Mouse (Mus musculus): ENCODE measurements around the gene Ezh2. TPM values are rescaled to one million over a fixed set of nuclear protein-coding genes. Genes with fewer than 3 reads are reported as not detected.

Ezh2 gene
- total and polyA plus RNA-seq, 2 experiments from 2014 or later = 23.1 to 32.0 TPM

DNA sequence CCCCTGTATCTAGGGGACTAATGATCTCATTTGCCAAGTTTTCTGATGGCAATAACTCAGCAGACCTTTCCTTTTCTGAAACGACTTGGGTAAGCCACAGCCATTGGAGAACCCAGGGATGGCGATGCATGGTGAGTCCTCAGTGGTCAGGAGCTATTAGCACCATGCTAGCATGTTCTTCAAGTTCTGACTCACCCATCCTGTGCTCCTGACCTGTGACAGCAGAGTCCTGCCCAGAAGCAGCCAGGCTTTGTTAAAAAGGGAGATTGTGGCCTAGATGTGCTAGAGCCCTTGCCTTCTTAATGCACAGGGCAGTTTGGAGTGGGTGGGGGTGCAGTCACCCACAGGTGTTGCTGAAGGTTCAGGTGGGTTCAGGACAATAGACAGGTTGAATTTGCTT is 70.1 kb downstream of the Ezh2 start:
- Histone ChIP-seq H3K9me3 (ENCODE audit: low read length) (no peaks in the 10 kb centered on the region), H3K4me1 (ENCODE audit: insufficient read depth, low read length) (no peaks in the 10 kb centered on the region), H3K27me3 (ENCODE audit: insufficient read depth, low read length) (no peaks in the 10 kb centered on the region), H3K4me2 (ENCODE audit: low read depth, low read length) (no peak overlapping the region), H3K36me3 (ENCODE audit: insufficient read depth, low read length) (peaks cover 68% of the 10 kb centered on the region), H3K4me3 (ENCODE audit: low read length) (no peak overlapping the region), H3K9ac (replicated peaks; ENCODE audit: low read length) (no peak overlapping the region), H3K27ac (no peak overlapping the region)
- TF ChIP-seq CTCF (IDR thresholded peaks at IDR 0.05; ENCODE audit: low read depth) = no peak
- DNase-seq (ENCODE audit: low spot score) (no peak), ATAC-seq (no peak)
- WGBS = 78% methylated on average over 2 of the region's 2 CpGs

DNA sequence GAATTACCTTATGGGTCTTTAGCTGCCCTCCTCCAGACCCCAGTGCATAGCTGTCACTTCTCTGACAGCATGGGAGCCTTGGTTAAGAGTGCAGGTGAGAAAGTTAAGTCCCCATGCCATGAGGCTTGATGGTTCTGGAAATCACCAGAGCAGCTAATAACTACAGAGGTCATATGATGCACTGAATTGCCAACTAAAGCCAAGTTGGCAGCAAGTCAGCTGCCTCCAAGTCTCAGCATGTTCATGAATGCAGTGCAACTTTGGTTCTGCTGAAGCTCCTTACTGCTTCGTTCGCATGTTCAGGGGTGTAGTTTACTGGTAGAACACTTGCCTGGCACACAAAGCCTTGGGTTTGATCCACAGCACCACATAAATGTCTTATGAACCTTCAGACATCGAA is 72.7 kb downstream of the Ezh2 start:
- ATAC-seq = no peak
- H3K36me3 ChIP-seq (ENCODE audit: insufficient read depth, low read length) = peaks cover 69% of the 10 kb centered on the region
- H3K9me3 ChIP-seq (ENCODE audit: low read length) = no peaks in the 10 kb centered on the region
- no peaks in the 10 kb centered on the region for H3K27me3 ChIP-seq (ENCODE audit: insufficient read depth, low read length)
- H3K4me1 ChIP-seq (ENCODE audit: insufficient read depth, low read length) = no peaks in the 10 kb centered on the region
- H3K4me3 ChIP-seq (ENCODE audit: low read length) = no peak overlapping the region
- DNase-seq (ENCODE audit: low spot score) = no peak
- no peak overlapping the region for H3K9ac ChIP-seq (replicated peaks; ENCODE audit: low read length)
- 90% methylated on average over 3 of the region's 3 CpGs for WGBS
- H3K27ac ChIP-seq = no peak overlapping the region
- no peak overlapping the region for H3K4me2 ChIP-seq (ENCODE audit: low read depth, low read length)
- no peak for TF ChIP-seq CTCF (IDR thresholded peaks at IDR 0.05; ENCODE audit: low read depth)

GRCm38 (mm10) chr6:47520030-47520429 is 75.1 kb downstream of the Ezh2 start:
- whole genome bisulfite sequencing = 88% methylated on average over 2 of the region's 2 CpGs
- no peak for TF ChIP-seq CTCF (IDR thresholded peaks at IDR 0.05; ENCODE audit: low read depth)
- H3K36me3 ChIP-seq (ENCODE audit: insufficient read depth, low read length) = peaks cover 75% of the 10 kb centered on the region
- H3K27me3 ChIP-seq (ENCODE audit: insufficient read depth, low read length) = no peaks in the 10 kb centered on the region
- ATAC-seq (no peak), DNase-seq (ENCODE audit: low spot score) (no peak)
- H3K4me3 ChIP-seq (ENCODE audit: low read length) = no peak overlapping the region
- no peak overlapping the region for H3K27ac ChIP-seq
- no peak overlapping the region for H3K9ac ChIP-seq (replicated peaks; ENCODE audit: low read length)
- no peaks in the 10 kb centered on the region for H3K4me1 ChIP-seq (ENCODE audit: insufficient read depth, low read length)
- H3K9me3 ChIP-seq (ENCODE audit: low read length) = no peaks in the 10 kb centered on the region
- no peak overlapping the region for H3K4me2 ChIP-seq (ENCODE audit: low read depth, low read length)

GRCm38 (mm10) chr6:47494562-47494961 is 100.6 kb downstream of the Ezh2 start:
- WGBS = 95% methylated on average over 4 of the region's 4 CpGs
- no peak for TF ChIP-seq CTCF (IDR thresholded peaks at IDR 0.05; ENCODE audit: low read depth)
- H3K9me3 ChIP-seq (ENCODE audit: low read length) = no peaks in the 10 kb centered on the region
- H3K4me2 ChIP-seq (ENCODE audit: low read depth, low read length) = no peak overlapping the region
- no peak overlapping the region for H3K4me3 ChIP-seq (ENCODE audit: low read length)
- DNase-seq (ENCODE audit: low spot score) = no peak
- no peak for ATAC-seq
- no peaks in the 10 kb centered on the region for H3K4me1 ChIP-seq (ENCODE audit: insufficient read depth, low read length)
- no peak overlapping the region for H3K9ac ChIP-seq (replicated peaks; ENCODE audit: low read length)
- H3K36me3 ChIP-seq (ENCODE audit: insufficient read depth, low read length) = no peaks in the 10 kb centered on the region
- no peak overlapping the region for H3K27ac ChIP-seq
- no peaks in the 10 kb centered on the region for H3K27me3 ChIP-seq (ENCODE audit: insufficient read depth, low read length)

GRCm38 (mm10) chr6:47482027-47482426 is 113.1 kb downstream of the Ezh2 start:
- WGBS = 100% methylated on average over 1 of the region's 1 CpGs
- H3K9ac ChIP-seq (replicated peaks; ENCODE audit: low read length) = no peak overlapping the region
- DNase-seq (ENCODE audit: low spot score) (no peak), ATAC-seq (no peak)
- no peak overlapping the region for H3K27ac ChIP-seq
- TF ChIP-seq CTCF (IDR thresholded peaks at IDR 0.05; ENCODE audit: low read depth) = no peak
- H3K4me3 ChIP-seq (ENCODE audit: low read length) = no peak overlapping the region
- no peaks in the 10 kb centered on the region for H3K27me3 ChIP-seq (ENCODE audit: insufficient read depth, low read length)
- no peaks in the 10 kb centered on the region for H3K4me1 ChIP-seq (ENCODE audit: insufficient read depth, low read length)
- H3K4me2 ChIP-seq (ENCODE audit: low read depth, low read length) = no peak overlapping the region
- no peaks in the 10 kb centered on the region for H3K36me3 ChIP-seq (ENCODE audit: insufficient read depth, low read length)
- no peaks in the 10 kb centered on the region for H3K9me3 ChIP-seq (ENCODE audit: low read length)

Other genes starting within 250 kb of the Ezh2 start
- 83.3 and 93.3 TPM in 2 replicates for gene Cul1, start 141.9 kb downstream of the Ezh2 start, total RNA-seq (2014; rRNA removed)
- gene Cul1, start 141.9 kb downstream of the Ezh2 start, polyA plus RNA-seq (2015; fragmentation: Nextera tagmentation; extraction: Ambion mirVana) = 111 TPM in 2 replicates
- gene Pdia4, start 218.1 kb upstream of the Ezh2 start, total RNA-seq (2014; rRNA removed) = 75.0 and 100 TPM in 2 replicates
- gene Pdia4, start 218.1 kb upstream of the Ezh2 start, polyA plus RNA-seq (2015; fragmentation: Nextera tagmentation; extraction: Ambion mirVana) = 90.0 and 93.4 TPM in 2 replicates
- gene Zfp786, start 235.5 kb upstream of the Ezh2 start, total RNA-seq (2014; rRNA removed) = 16.6 and 17.7 TPM in 2 replicates
- gene Zfp786, start 235.5 kb upstream of the Ezh2 start, polyA plus RNA-seq (2015; fragmentation: Nextera tagmentation; extraction: Ambion mirVana) = 6.3 and 6.6 TPM in 2 replicates
- 24.2 and 25.1 TPM in 2 replicates for gene Zfp398, start 240.3 kb upstream of the Ezh2 start, total RNA-seq (2014; rRNA removed)
- 12.6 and 13.0 TPM in 2 replicates for gene Zfp398, start 240.3 kb upstream of the Ezh2 start, polyA plus RNA-seq (2015; fragmentation: Nextera tagmentation; extraction: Ambion mirVana)